Mouse (Mus musculus): Measurements from ENCODE around the gene Ms4a5. TPM values are rescaled to one million over a fixed set of nuclear protein-coding genes. Genes with fewer than 3 reads are reported as not detected.

Gene Ms4a5
- polyA plus RNA-seq, 1 experiment from 2014 or later, result not detected

DNA sequence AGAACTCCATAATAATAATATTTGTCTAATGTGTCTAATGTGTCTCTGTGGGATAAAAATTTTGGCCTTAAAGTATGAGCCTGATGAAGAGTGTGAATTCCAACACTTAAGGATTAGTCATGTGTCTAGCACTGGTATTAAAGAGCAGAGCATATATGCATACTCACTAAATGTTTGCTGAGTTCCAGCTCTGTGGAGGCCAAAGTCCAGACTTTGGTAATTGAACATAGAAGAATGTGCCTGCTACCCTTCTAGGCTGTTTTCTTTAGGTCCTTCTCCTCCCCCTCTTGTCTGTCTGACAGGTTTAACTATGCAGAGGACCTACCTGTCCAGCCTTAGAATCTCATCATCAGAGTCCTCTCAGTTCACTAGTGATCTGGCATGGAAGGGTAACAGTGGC lies 47.9 kb downstream of the Ms4a5 start:
- no peak overlapping the region for H3K9ac ChIP-seq
- no peaks in the 10 kb centered on the region for H3K36me3 ChIP-seq (replicated peaks; ENCODE audit: control insufficient read depth, insufficient read depth)
- H3K4me1 ChIP-seq (replicated peaks; ENCODE audit: control insufficient read depth, insufficient read depth, low read length), result no peaks in the 10 kb centered on the region
- H3K27me3 ChIP-seq (ENCODE audit: control insufficient read depth, insufficient read depth, low read length), result no peaks in the 10 kb centered on the region
- H3K4me3 ChIP-seq (replicated peaks; ENCODE audit: low read length), result no peak overlapping the region
- H3K27ac ChIP-seq, result no peak overlapping the region
- DNase-seq (ENCODE audit: low spot score) (no peak), ATAC-seq (ENCODE audit: low FRiP score) (no peak)
- no peak overlapping the region for H3K4me2 ChIP-seq (replicated peaks)
- no peaks in the 10 kb centered on the region for H3K9me3 ChIP-seq (ENCODE audit: control insufficient read depth, low read length)

DNA sequence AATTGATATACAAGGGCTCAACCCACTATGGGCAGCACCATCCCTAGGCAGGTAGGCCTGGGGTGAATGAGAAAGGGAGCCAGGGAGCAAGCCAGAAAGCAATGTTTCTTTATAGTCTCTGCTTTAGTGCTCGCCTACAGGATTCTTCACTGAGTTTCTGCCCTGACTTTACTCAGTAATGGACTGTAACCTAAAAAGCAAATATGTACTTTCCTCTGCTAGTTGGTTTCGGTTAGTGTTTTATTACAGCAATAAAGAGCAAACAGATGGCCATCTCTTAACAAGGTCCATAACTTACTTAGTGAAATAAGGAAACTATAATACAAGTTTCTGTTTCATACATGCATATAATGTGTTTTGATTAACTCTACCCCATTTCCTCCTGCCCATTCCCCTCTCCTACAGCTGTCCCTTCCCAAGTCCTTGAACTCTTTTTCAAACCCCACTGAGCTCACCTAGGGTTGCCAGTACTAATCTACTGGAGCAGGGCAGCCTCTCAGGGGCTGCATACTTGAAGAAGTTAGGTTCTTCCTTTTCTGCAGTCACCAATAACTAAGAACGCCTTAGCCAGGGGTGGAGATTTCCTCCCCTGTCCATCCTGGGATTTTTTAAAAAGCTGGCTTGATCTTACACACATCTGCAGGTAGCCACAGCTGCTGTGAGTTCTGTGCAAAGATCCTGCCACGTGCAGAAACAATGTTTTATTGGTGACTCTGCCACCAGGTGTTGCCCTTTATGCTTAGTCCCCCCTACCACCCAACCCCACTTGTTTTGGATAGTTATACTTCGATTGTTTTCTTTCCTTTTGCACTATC lies 48.5 kb downstream of the Ms4a5 start:
- Histone ChIP-seq H3K9me3 (ENCODE audit: control insufficient read depth, low read length) (no peaks in the 10 kb centered on the region), H3K4me1 (replicated peaks; ENCODE audit: control insufficient read depth, insufficient read depth, low read length) (no peaks in the 10 kb centered on the region), H3K4me2 (replicated peaks) (no peak overlapping the region), H3K27ac (no peak overlapping the region), H3K27me3 (ENCODE audit: control insufficient read depth, insufficient read depth, low read length) (no peaks in the 10 kb centered on the region), H3K9ac (no peak overlapping the region), H3K4me3 (replicated peaks; ENCODE audit: low read length) (no peak overlapping the region), H3K36me3 (replicated peaks; ENCODE audit: control insufficient read depth, insufficient read depth) (no peaks in the 10 kb centered on the region)
- ATAC-seq (ENCODE audit: low FRiP score), result no peak
- 70% methylated on average over 5 of the region's 5 CpGs for WGBS
- DNase-seq (ENCODE audit: low spot score), result no peak

DNA sequence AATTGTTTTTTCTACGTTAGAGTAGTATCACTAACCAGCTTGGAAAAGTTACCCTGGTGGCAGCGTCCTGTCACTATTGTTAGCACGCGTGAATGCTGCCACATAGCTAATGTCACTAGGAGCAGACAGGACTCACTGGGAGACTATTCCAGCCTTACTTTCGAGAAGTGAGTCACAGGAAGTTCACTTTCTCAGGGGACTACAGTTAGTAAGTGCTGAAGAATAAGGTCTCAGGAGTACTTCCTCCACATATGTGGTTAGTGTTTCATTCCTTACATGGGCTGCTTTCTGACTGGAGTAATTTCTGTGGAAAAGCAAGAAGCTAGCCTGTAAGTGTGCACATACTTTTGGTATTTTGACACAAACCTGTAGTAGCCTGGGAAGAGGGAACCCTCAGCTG lies 49.4 kb downstream of the Ms4a5 start:
- Histone ChIP-seq H3K4me3 (replicated peaks; ENCODE audit: low read length) (no peak overlapping the region), H3K27ac (no peak overlapping the region), H3K27me3 (ENCODE audit: control insufficient read depth, insufficient read depth, low read length) (no peaks in the 10 kb centered on the region), H3K9ac (no peak overlapping the region), H3K4me1 (replicated peaks; ENCODE audit: control insufficient read depth, insufficient read depth, low read length) (no peaks in the 10 kb centered on the region), H3K36me3 (replicated peaks; ENCODE audit: control insufficient read depth, insufficient read depth) (no peaks in the 10 kb centered on the region), H3K9me3 (ENCODE audit: control insufficient read depth, low read length) (no peaks in the 10 kb centered on the region), H3K4me2 (replicated peaks) (no peak overlapping the region)
- no peak for ATAC-seq (ENCODE audit: low FRiP score)
- no peak for DNase-seq (ENCODE audit: low spot score)
- 82% methylated on average over 5 of the region's 5 CpGs for WGBS

DNA sequence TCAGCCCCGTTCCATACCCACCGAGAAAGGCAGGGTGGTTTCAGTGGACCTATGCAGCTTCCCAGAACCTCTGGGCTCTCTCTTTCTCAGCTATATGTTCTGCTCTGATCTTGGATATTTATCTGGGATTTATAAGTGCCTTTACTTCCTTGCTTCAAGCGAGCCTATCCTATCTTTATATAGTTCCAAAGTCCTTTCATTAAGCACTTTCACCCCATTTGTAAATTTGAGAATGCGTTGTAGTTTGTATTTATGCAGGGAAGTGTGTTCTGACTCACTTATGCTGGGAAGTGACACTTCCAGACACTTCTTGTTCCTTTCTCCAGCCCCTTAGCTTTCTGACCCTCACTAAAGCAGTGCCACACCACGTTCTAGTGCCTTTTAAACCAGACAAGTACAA lies 51.3 kb downstream of the Ms4a5 start, which contains the start of gene Ms4a12:
TSS of gene Ms4a12 (minus strand) at position 101 of the 400 bp plus-strand sequence.
- Histone ChIP-seq H3K36me3 (replicated peaks; ENCODE audit: control insufficient read depth, insufficient read depth) (no peaks in the 10 kb centered on the region), H3K27ac (no peak within 1 kb of the TSS), H3K9me3 (ENCODE audit: control insufficient read depth, low read length) (no peaks in the 10 kb centered on the region), H3K4me3 (replicated peaks; ENCODE audit: low read length) (no peak within 1 kb of the TSS), H3K9ac (no peak within 1 kb of the TSS), H3K4me2 (replicated peaks) (no peak within 1 kb of the TSS), H3K27me3 (ENCODE audit: control insufficient read depth, insufficient read depth, low read length) (no peaks in the 10 kb centered on the region), H3K4me1 (replicated peaks; ENCODE audit: control insufficient read depth, insufficient read depth, low read length) (no peaks in the 10 kb centered on the region)
- WGBS, result 85% methylated on average over 5 of the region's 5 CpGs
- no peak for ATAC-seq (ENCODE audit: low FRiP score)
- DNase-seq (ENCODE audit: low spot score), result no peak

Other genes with a start within 250 kb of the Ms4a5 start
- gene Ms4a8a, start 202.8 kb downstream of the Ms4a5 start, polyA plus RNA-seq (2014; fragmentation: Nextera tagmentation; extraction: Ambion mirVana), result not detected in 2 replicates
- not detected in 2 replicates for gene 1700017D01Rik, start 153.0 kb downstream of the Ms4a5 start, polyA plus RNA-seq (2014; fragmentation: Nextera tagmentation; extraction: Ambion mirVana)
- not detected in 2 replicates for gene 1700025F22Rik, start 118.6 kb downstream of the Ms4a5 start, polyA plus RNA-seq (2014; fragmentation: Nextera tagmentation; extraction: Ambion mirVana)
- not detected in 2 replicates for gene Ms4a13, start 87.1 kb downstream of the Ms4a5 start, polyA plus RNA-seq (2014; fragmentation: Nextera tagmentation; extraction: Ambion mirVana)
- not detected in 2 replicates for gene Ms4a12, start 51.4 kb downstream of the Ms4a5 start, polyA plus RNA-seq (2014; fragmentation: Nextera tagmentation; extraction: Ambion mirVana)
- gene Ms4a1, start 17.6 kb downstream of the Ms4a5 start, polyA plus RNA-seq (2014; fragmentation: Nextera tagmentation; extraction: Ambion mirVana), result not detected in 2 replicates
- gene Ms4a14, start 30.6 kb upstream of the Ms4a5 start, polyA plus RNA-seq (2014; fragmentation: Nextera tagmentation; extraction: Ambion mirVana), result 0.05 TPM in 2 replicates
- gene Ms4a7, start 52.3 kb upstream of the Ms4a5 start, polyA plus RNA-seq (2014; fragmentation: Nextera tagmentation; extraction: Ambion mirVana), result 4.0 and 4.5 TPM in 2 replicates
- 1.2 and 1.7 TPM in 2 replicates for gene Ms4a4a, start 91.7 kb upstream of the Ms4a5 start, polyA plus RNA-seq (2014; fragmentation: Nextera tagmentation; extraction: Ambion mirVana)
- gene Ms4a4c, start 120.9 kb upstream of the Ms4a5 start, polyA plus RNA-seq (2014; fragmentation: Nextera tagmentation; extraction: Ambion mirVana), result 0.11 TPM in 1 of 2 replicates, not detected in the other
- gene Ms4a4b, start 159.7 kb upstream of the Ms4a5 start, polyA plus RNA-seq (2014; fragmentation: Nextera tagmentation; extraction: Ambion mirVana), result not detected in 2 replicates
- gene Ms4a6c, start 185.5 kb upstream of the Ms4a5 start, polyA plus RNA-seq (2014; fragmentation: Nextera tagmentation; extraction: Ambion mirVana), result 1.3 and 2.2 TPM in 2 replicates
- gene Gm8369, start 202.1 kb upstream of the Ms4a5 start, polyA plus RNA-seq (2014; fragmentation: Nextera tagmentation; extraction: Ambion mirVana), result not detected in 2 replicates
- 1.4 and 3.3 TPM in 2 replicates for gene Ms4a6b, start 232.6 kb upstream of the Ms4a5 start, polyA plus RNA-seq (2014; fragmentation: Nextera tagmentation; extraction: Ambion mirVana)

Data from hindbrain, embryonic 14.5 days (tissue).